Mouse (Mus musculus) embryonic facial prominence, embryonic 11.5 days (tissue): ENCODE data around the gene Uvssa. TPM values are rescaled to one million over a fixed set of nuclear protein-coding genes. Genes with fewer than 3 reads are reported as not detected.

ENCODE experiments used
- ATAC-seq: fragments of 200-750 bp; cut with Nextera tagmentation; replicated peaks from 2 replicates; pipeline ENCODE4 v1.8.0; 2017; ENCODE audit warnings: low read depth; ENCODE audit not compliant: insufficient number of reproducible peaks, low FRiP score, low TSS enrichment
- DNase-seq: peaks from one replicate; pipeline ENCODE4 v3.0.0-alpha.2; 2015; ENCODE audit warnings: low spot score
- H3K27ac ChIP-seq: fragments of 300-500 bp; sonication (generic); replicated peaks from 2 replicates; pipeline ENCODE4 v1.5.1; 2014; ENCODE audit warnings: mild to moderate bottlenecking, low read depth, low read length, control low read depth
- H3K27me3 ChIP-seq: fragments of 300-500 bp; sonication (generic); 2 replicates; pipeline ENCODE4 v1.6.1; 2014; ENCODE audit warnings: mild to moderate bottlenecking, low read length, moderate library complexity, mixed read lengths; ENCODE audit not compliant: control insufficient read depth, insufficient read depth
- H3K36me3 ChIP-seq: fragments of 300-500 bp; sonication (generic); replicated peaks from 2 replicates; pipeline ENCODE4 v1.6.1; 2014; ENCODE audit warnings: low read depth, mild to moderate bottlenecking, low read length, moderate library complexity, mixed read lengths; ENCODE audit not compliant: control insufficient read depth, insufficient read depth
- H3K4me1 ChIP-seq: fragments of 300-500 bp; sonication (generic); 2 replicates; pipeline ENCODE4 v1.6.1; 2014; ENCODE audit warnings: low read length, mixed read lengths; ENCODE audit not compliant: control insufficient read depth, insufficient read depth
- H3K4me2 ChIP-seq: fragments of 300-500 bp; sonication (generic); 2 replicates; pipeline ENCODE4 v1.6.1; 2014; ENCODE audit warnings: low read depth, mild to moderate bottlenecking, control low read depth, low read length, moderate library complexity
- H3K4me3 ChIP-seq: fragments of 300-500 bp; sonication (generic); 2 replicates; pipeline ENCODE4 v1.5.1; 2014; ENCODE audit warnings: low read depth, low read length, control low read depth
- H3K9ac ChIP-seq: fragments of 300-500 bp; sonication (generic); replicated peaks from 2 replicates; pipeline ENCODE4 v1.6.1; 2014; ENCODE audit warnings: mild to moderate bottlenecking, control low read depth, low read length
- H3K9me3 ChIP-seq: fragments of 300-500 bp; sonication (generic); replicated peaks from 2 replicates; pipeline ENCODE4 v1.6.1; 2016; ENCODE audit warnings: mild to moderate bottlenecking, low read length, inconsistent platforms, mixed read lengths; ENCODE audit not compliant: control insufficient read depth
- WGBS: fragments of 180-500 bp; shearing (Covaris S2); extraction: QIAGEN DNeasy Blood & Tissue Kit; methylation state at CpG from one replicate; pipeline ENCODE4 v1.1.7; 2014; 5-methylcytosine and 5-hydroxymethylcytosine counted together
- polyA plus RNA-seq: library from polyadenylated mRNA; unstranded; fragments of >200 nt; fragmentation: Nextera tagmentation; extraction: Ambion mirVana; gene quantifications from 2 replicates; pipeline ENCODE4 v1.2.1, GENCODE M21; 2014

Gene Uvssa
- polyA plus RNA-seq, 1 experiment from 2014 or later = 7.3 TPM

GRCm38 (mm10) chr5:33427461-33427860 is 49.1 kb downstream of the Uvssa start:
- Histone ChIP-seq H3K27me3 (peaks cover 42% of the 10 kb centered on the region), H3K4me3 (no peak overlapping the region), H3K4me1 (peaks cover 8% of the 10 kb centered on the region), H3K9ac (no peak overlapping the region), H3K27ac (no peak overlapping the region), H3K36me3 (no peaks in the 10 kb centered on the region), H3K9me3 (no peaks in the 10 kb centered on the region), H3K4me2 (no peak overlapping the region)
- ATAC-seq (no peak), DNase-seq (no peak)

GRCm38 (mm10) chr5:33430106-33430505 is 51.8 kb downstream of the Uvssa start:
- no peak overlapping the region for H3K4me2 ChIP-seq
- peaks cover 17% of the 10 kb centered on the region for H3K4me1 ChIP-seq
- 1% methylated on average over 16 of the region's 16 CpGs for WGBS
- no peak overlapping the region for H3K9ac ChIP-seq
- H3K9me3 ChIP-seq = no peaks in the 10 kb centered on the region
- DNase-seq (no peak), ATAC-seq (no peak)
- no peak overlapping the region; the same call in 1 of the 2 replicates for H3K4me3 ChIP-seq
- H3K36me3 ChIP-seq = no peaks in the 10 kb centered on the region
- H3K27ac ChIP-seq = no peak overlapping the region
- H3K27me3 ChIP-seq = peaks cover 68% of the 10 kb centered on the region

DNA sequence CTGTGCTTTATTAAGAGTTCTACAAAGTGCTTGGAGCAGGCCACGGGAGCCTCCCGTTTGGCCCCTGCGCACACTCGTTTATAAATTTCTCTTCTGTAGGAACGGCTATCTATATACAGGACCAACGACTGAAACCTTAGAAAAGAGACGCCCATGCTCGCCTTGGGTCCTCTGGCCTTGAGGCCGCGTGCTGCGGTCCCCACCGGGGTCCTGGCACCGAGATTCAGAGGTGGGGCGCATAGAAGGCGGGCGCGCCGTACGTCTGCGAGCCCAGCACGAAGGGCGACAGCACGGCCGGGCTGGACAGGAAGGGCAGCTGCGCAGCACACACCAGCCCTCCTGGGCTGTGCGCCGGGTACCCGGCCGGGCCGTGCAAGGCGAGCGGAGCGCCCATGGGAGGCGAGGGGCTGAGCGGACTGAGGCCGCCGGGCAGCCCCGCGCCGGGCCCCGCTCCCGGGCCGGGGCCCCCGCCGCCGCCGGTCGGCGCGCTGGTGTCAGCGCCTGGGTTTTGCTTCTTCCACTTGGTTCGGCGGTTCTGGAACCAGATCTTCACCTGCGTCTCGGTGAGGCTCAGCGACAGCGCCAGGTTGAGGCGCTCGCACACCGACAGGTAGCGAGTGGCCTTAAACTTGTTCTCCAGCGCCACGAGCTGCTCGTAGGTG is 52.3 kb downstream of the Uvssa start:
- Histone ChIP-seq H3K27me3 (peaks cover 74% of the 10 kb centered on the region), H3K9ac (no peak overlapping the region), H3K36me3 (no peaks in the 10 kb centered on the region), H3K4me3 (peak overlapping the region; percentile 28), H3K9me3 (no peaks in the 10 kb centered on the region), H3K27ac (no peak overlapping the region), H3K4me1 (peaks cover 17% of the 10 kb centered on the region), H3K4me2 (peak overlapping the region; percentile 44)
- no peak for DNase-seq
- WGBS = under 1% methylated on average over 64 of the region's 64 CpGs
- ATAC-seq = no peak

DNA sequence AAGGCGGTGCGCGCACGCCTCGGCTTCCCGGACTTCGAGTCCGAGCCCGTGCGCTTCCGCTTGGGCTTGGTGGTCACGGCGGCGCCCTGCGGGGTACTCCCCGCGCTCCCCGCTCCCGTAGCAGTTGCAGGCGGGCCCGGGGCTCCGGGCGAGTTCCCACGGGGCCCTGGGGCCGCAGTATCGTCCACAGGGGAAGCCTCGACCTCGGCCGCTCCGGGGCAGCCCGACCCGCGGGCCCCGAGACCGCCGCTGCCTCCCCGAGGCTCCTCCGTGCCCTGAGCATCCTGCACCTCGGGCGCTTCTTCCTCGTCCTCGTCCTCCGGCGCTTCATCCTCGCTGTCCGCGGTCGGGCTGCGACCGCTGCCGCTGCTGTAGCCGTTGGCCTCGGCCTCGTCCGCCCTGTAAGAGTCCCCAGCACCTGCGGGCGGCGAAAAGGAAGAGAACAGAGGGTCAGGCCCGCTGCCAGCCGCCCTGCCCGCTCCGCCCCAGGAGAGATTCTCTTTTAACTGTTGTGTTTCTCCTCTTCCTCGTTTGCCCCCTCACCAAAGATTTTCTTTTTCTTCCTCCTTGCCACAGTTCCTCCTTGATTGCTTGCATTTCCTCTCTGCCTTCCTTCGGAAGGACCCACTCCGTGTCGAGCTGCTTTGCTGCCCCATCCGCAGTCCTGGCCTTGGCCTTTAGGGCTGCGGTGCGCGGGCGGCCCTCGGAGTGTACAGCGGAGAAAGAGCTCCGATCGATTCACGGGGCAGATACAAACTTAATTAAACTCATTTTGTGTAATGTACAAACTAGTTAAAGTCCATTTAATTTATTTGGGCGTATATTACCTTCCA is 53.0 kb downstream of the Uvssa start:
- H3K9me3 ChIP-seq = no peaks in the 10 kb centered on the region
- H3K27me3 ChIP-seq = peaks cover 81% of the 10 kb centered on the region
- H3K4me1 ChIP-seq = peaks cover 17% of the 10 kb centered on the region
- ATAC-seq = no peak
- H3K9ac ChIP-seq = no peak overlapping the region; the same call in 1 of the 2 replicates
- no peak for DNase-seq
- peak overlapping the region; percentile 44 for H3K4me2 ChIP-seq
- no peaks in the 10 kb centered on the region for H3K36me3 ChIP-seq
- under 1% methylated on average over 71 of the region's 77 CpGs for WGBS
- H3K4me3 ChIP-seq = peak overlapping the region; percentile 28
- H3K27ac ChIP-seq = no peak overlapping the region

DNA sequence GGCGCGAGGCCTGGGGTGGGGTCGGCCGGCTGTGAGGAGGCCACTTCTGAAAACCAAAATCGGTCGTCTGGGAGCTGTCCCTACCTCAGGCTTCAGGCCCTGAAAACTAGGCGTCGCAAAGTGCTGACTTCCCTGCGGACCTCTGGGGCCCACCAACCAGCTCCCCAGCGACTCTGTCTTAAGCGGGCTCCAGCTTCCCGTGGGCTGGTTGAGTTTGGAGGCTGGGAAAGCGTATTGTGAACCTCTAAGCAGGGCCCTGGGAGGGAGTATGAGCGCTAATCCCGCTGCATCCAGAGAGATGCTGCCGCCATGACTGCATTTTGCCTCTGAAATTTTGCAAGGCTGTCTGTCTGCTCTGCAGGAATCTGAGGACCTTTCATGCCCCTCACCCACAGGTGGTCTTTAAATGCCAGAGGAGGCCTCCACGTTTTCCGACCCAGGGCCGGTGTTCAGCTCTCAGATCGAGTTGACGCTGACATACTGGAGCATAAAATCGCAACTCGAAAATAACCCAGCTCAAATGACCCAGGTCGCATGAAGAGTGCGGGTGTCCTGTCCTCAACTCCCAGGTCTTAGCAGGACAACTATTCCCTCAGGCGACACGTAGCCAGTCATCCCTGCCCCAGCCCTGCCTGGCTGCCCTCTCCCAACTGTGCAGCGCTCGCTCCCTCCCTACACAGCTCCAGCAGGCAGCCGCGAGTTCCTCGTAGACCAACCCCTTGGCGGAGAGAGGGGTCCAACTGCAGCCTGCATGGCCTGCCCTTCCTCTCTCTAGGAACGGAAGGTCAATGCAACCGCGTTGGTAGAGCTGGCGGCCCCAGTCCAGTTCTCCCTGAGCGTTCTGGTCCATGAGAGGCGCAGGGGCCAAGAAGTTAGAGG is 53.9 kb downstream of the Uvssa start:
- ATAC-seq (no peak), DNase-seq (no peak)
- H3K9ac ChIP-seq = no peak overlapping the region
- H3K27ac ChIP-seq = no peak overlapping the region
- peaks cover 17% of the 10 kb centered on the region for H3K4me1 ChIP-seq
- no peak overlapping the region for H3K4me2 ChIP-seq
- peaks cover 90% of the 10 kb centered on the region for H3K27me3 ChIP-seq
- no peaks in the 10 kb centered on the region for H3K36me3 ChIP-seq
- H3K9me3 ChIP-seq = no peaks in the 10 kb centered on the region
- under 1% methylated on average over 39 of the region's 39 CpGs for WGBS
- no peak overlapping the region for H3K4me3 ChIP-seq

GRCm38 (mm10) chr5:33433201-33434138 is 55.1 kb downstream of the Uvssa start, which contains the start of gene Nkx1-1:
Gene Nkx1-1, minus strand, starts transcription at chr5:33433976.
- Histone ChIP-seq H3K36me3 (no peaks in the 10 kb centered on the region), H3K27ac (no peak within 1 kb of the TSS), H3K4me3 (peak within 1 kb of the TSS; percentile 2), H3K27me3 (peaks cover 96% of the 10 kb centered on the region), H3K9ac (no peak within 1 kb of the TSS), H3K4me2 (peak within 1 kb of the TSS; percentile 21), H3K4me1 (peaks cover 17% of the 10 kb centered on the region), H3K9me3 (no peaks in the 10 kb centered on the region)
- under 1% methylated on average over 79 of the region's 90 CpGs for WGBS
- DNase-seq = no peak
- ATAC-seq = no peak

- DNase-seq = no peak
- Histone ChIP-seq H3K9ac (no peak overlapping the region), H3K27me3 (peaks cover 88% of the 10 kb centered on the region), H3K36me3 (no peaks in the 10 kb centered on the region), H3K4me1 (peaks cover 17% of the 10 kb centered on the region), H3K9me3 (no peaks in the 10 kb centered on the region), H3K27ac (no peak overlapping the region), H3K4me2 (peak overlapping the region; percentile 21; the same call in 1 of the 2 replicates), H3K4me3 (peak overlapping the region; percentile 2)
- under 1% methylated on average over 58 of the region's 60 CpGs for WGBS
- ATAC-seq = no peak
These were observed 55.9 kb downstream of the Uvssa start for GRCm38 (mm10) chr5:33434141-33434780.
